Mouse (Mus musculus) left cerebral cortex, postnatal 25 days (tissue): ENCODE results near the gene Yipf3. TPM values are rescaled to one million over a fixed set of nuclear protein-coding genes. Genes with fewer than 3 reads are reported as not detected.

Experiments
- DNase-seq, 2 experiments: peaks; one replicate each; pipeline ENCODE4 v3.0.0; 2022; ENCODE audit warnings: low spot score in 2 of 2, mixed read lengths in 1 of 2
- intact Hi-C: fragments of 180-260 bp; cut with DNase I; formaldehyde crosslinking; loops from one replicate; pipeline ENCODE4 v1.15.1; 2025
- total RNA-seq, 2 experiments: library from RNA; stranded (reverse); gene quantifications; 2 replicates each; pipeline ENCODE4 v1.2.3; 2021

Yipf3 gene
- 10 to 100 TPM; 95.5 to 95.9 TPM for total RNA-seq

- intact Hi-C loops = loop anchor here (2.0 kb wide), 1 partner anchor 43 kb away; no protein-coding TSS in a partner anchor
Observed at GRCm38 (mm10) chr17:46247512-46248188, at the start of gene Yipf3, which contains the start of gene Polr1c. Gene Yipf3 (plus strand): TSS chr17:46248080. Gene Polr1c (minus strand): TSS chr17:46248054.

GRCm38 (mm10) chr17:46201151-46201550 lies 46.7 kb upstream of the Yipf3 start:
- intact Hi-C loops = loop anchor here (5.0 kb wide), 1 partner anchor 126 kb away; the partner anchor contains the start of gene Abcc10
- peak in 1 of 2 experiments; percentile 33 for DNase-seq

More at GRCm38 (mm10) chr17:46247512-46248188, at the start of gene Yipf3, which contains the start of gene Polr1c:
- peak; percentile 97 to 98 for DNase-seq

- peak; percentile 91 to 95 for DNase-seq
- intact Hi-C loops = loop anchor here (5.0 kb wide), 1 partner anchor 125 kb away; the partner anchor contains the start of gene Abcc10
Observed at GRCm38 (mm10) chr17:46202421-46203071, 45.3 kb upstream of the Yipf3 start, which contains the start of the genes Polh and Xpo5. Gene Polh (minus strand): TSS chr17:46202645. Gene Xpo5 (plus strand): TSS chr17:46202782.

GRCm38 (mm10) chr17:46203078-46203477 lies 44.8 kb upstream of the Yipf3 start:
- DNase-seq = peak; percentile 27 to 28
- intact Hi-C loops = loop anchor here (5.0 kb wide), 1 partner anchor 124 kb away; the partner anchor contains the start of gene Abcc10

- intact Hi-C loops = no loop called here
- no peak for DNase-seq
Observed at GRCm38 (mm10) chr17:46206676-46207075, 41.2 kb upstream of the Yipf3 start.

- intact Hi-C loops = no loop called here
- no peak for DNase-seq
Observed at GRCm38 (mm10) chr17:46210550-46210949, 37.3 kb upstream of the Yipf3 start.

- no peak for DNase-seq
- intact Hi-C loops = no loop called here
Observed at GRCm38 (mm10) chr17:46221601-46222000, 26.3 kb upstream of the Yipf3 start.

- DNase-seq = no peak
- intact Hi-C loops = no loop called here
Observed at GRCm38 (mm10) chr17:46227576-46227975, 20.3 kb upstream of the Yipf3 start.

GRCm38 (mm10) chr17:46236067-46236466 lies 11.8 kb upstream of the Yipf3 start:
- DNase-seq = no peak
- intact Hi-C loops = no loop called here

- intact Hi-C loops = no loop called here
Observed at GRCm38 (mm10) chr17:46237079-46237478, 10.8 kb upstream of the Yipf3 start.

GRCm38 (mm10) chr17:46237480-46237879 lies 10.4 kb upstream of the Yipf3 start:
- no peak for DNase-seq
- intact Hi-C loops = no loop called here

More at GRCm38 (mm10) chr17:46237079-46237478, 10.8 kb upstream of the Yipf3 start:
- DNase-seq = no peak

GRCm38 (mm10) chr17:46239516-46240114 lies 8.3 kb upstream of the Yipf3 start:
- intact Hi-C loops = no loop called here
- no peak for DNase-seq

GRCm38 (mm10) chr17:46241471-46241870 lies 6.4 kb upstream of the Yipf3 start:
- intact Hi-C loops = no loop called here
- DNase-seq = no peak

- intact Hi-C loops = no loop called here
Observed at GRCm38 (mm10) chr17:46242274-46242673, 5.6 kb upstream of the Yipf3 start.

GRCm38 (mm10) chr17:46242993-46243392 lies 4.9 kb upstream of the Yipf3 start:
- DNase-seq = no peak

More at GRCm38 (mm10) chr17:46242274-46242673, 5.6 kb upstream of the Yipf3 start:
- DNase-seq = no peak

GRCm38 (mm10) chr17:46243624-46244023 lies 4.3 kb upstream of the Yipf3 start:
- DNase-seq = no peak
- intact Hi-C loops = no loop called here

More at GRCm38 (mm10) chr17:46242993-46243392, 4.9 kb upstream of the Yipf3 start:
- intact Hi-C loops = no loop called here

- intact Hi-C loops = no loop called here
- DNase-seq = no peak
Observed at GRCm38 (mm10) chr17:46244579-46244978, 3.3 kb upstream of the Yipf3 start.

GRCm38 (mm10) chr17:46248189-46248522 lies 276 bp downstream of the Yipf3 start:
- intact Hi-C loops = loop anchor here (2.0 kb wide), 1 partner anchor 43 kb away; no protein-coding TSS in a partner anchor
- DNase-seq = no peak

- intact Hi-C loops = no loop called here
- no peak for DNase-seq
Observed at GRCm38 (mm10) chr17:46251174-46251573, 3.3 kb downstream of the Yipf3 start.
